Mouse (Mus musculus) C2C12 (cell line): ENCODE results near the gene Slc25a51.
"Not testable (repeated sequence)": the region's sequence is repeated elsewhere in the genome, so short reads cannot be mapped to it uniquely, and the experiment has no call there.

Source experiments
- CTCF ChIP-seq: IDR thresholded peaks from one replicate; pipeline ENCODE4 v1.5.1; 2011; ENCODE audit not compliant: control insufficient read depth, insufficient read depth, insufficient read length
- FOSL1 ChIP-seq: IDR thresholded peaks from one replicate; pipeline ENCODE4 v1.8.0; 2011; ENCODE audit warnings: mild to moderate bottlenecking, low read length; ENCODE audit not compliant: poor library complexity, insufficient read depth, severe bottlenecking
- MAX ChIP-seq: IDR thresholded peaks from one replicate; pipeline ENCODE4 v1.6.1; 2011; ENCODE audit warnings: mild to moderate bottlenecking, control low read depth
- MYOG ChIP-seq: IDR thresholded peaks from one replicate; pipeline ENCODE4 v1.6.1; 2011; ENCODE audit not compliant: control insufficient read depth, insufficient read length; ENCODE audit errors: extremely low read depth
- USF1 ChIP-seq: IDR thresholded peaks from one replicate; pipeline ENCODE4 v1.6.1; 2011; ENCODE audit warnings: low read depth, mild to moderate bottlenecking, control low read depth, moderate library complexity

DNA sequence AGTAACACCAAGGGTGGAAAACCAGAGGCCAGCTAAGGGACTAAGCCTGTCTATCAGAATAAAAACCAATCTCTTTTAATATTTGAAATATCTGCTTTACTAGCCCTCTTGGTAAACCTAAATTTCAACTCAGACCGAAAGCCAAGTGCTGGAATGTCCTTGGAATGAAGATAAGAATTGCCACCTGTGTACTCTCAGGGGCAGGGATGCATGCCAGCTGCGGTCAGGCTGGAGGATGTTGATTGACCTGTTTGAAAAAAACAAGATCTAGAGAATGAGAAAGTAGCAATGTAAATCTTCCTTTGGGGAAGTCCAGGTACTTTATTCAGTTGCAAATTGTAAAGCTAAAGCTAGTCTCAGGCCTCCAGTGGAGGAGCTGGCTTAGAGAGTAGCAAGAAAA is 26.4 kb downstream of the Slc25a51 start:
- TF ChIP-seq USF1, MAX, CTCF, FOSL1, MYOG: not testable (repeated sequence)
